11 mouse cellular contexts compared by ENCODE assay signal in the genomic region with DNA sequence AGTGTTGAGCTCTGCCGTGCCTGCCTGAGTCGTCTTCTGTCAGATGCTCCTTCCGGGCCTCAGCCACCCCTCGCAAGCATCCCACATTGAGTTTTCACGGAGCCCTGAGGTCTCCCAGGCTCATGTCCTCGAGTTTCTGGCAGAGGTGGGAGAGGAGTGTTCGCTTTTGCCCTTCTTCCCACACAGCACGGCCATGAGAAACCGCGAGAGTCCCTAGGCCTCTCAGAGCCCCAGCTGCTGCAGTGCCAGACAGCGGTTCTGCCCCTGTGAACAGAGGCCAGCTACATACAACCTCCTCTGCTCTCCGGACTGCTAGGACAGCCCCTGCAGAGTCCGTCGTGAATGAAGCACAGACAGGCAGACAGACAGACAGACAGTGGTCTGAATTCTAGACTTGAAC. TPM values are rescaled to one million over a fixed set of nuclear protein-coding genes. Genes with fewer than 3 reads are reported as not detected.
DNase-seq lines count a peak whose midpoint lies in the region; ATAC-seq and TF ChIP-seq lines count a peak whose summit lies in the region.
"Had no signal": no experiment of that assay in that cellular context is flagged by ENCODE, and none has a peak within 500 bp of the region (broad histone marks: within the 10 kb centered on the region; RNA-seq: fewer than 3 reads in every experiment).

No protein-coding gene starts in this region.

- no peak for TF ChIP-seq CTCF in brain, embryonic 14.5 days (IDR thresholded peaks at IDR 0.05; ENCODE audit: borderline replicate concordance, extremely low read depth, insufficient read depth, insufficient read length)

- H3K4me1 ChIP-seq in embryonic facial prominence, embryonic 13.5 days, result peaks cover 47% of the 10 kb centered on the region
- peaks cover 48% of the 10 kb centered on the region for H3K4me1 ChIP-seq in limb, embryonic 13.5 days

- H3K27me3 ChIP-seq in embryonic facial prominence, embryonic 13.5 days, result peaks cover 4% of the 10 kb centered on the region; the same call in 1 of the 2 replicates
- H3K27me3 ChIP-seq in limb, embryonic 13.5 days, result no peaks in the 10 kb centered on the region

- peak; percentile 30 for DNase-seq in kidney, postnatal 10 days
- no peak for DNase-seq in kidney, postnatal 36 days
- DNase-seq in brain, embryonic 14.5 days (ENCODE audit: low read depth), result peak; percentile 21
- no peak for DNase-seq in urinary bladder, postnatal 36 days (ENCODE audit: low spot score in 2 of 2)
- no peak for DNase-seq in ovary, postnatal 10 days (ENCODE audit: low spot score)
- DNase-seq: cerebellum, adult 11 months; lung, embryonic 14.5 days; thymus, postnatal 4 days had no signal

- ATAC-seq in embryonic facial prominence, embryonic 13.5 days (ENCODE audit: insufficient number of reproducible peaks, insufficient read depth, low FRiP score, low TSS enrichment, low read depth), result no peak
- no peak for ATAC-seq in limb, embryonic 13.5 days (ENCODE audit: low FRiP score, low read depth)

- H3K4me2 ChIP-seq in embryonic facial prominence, embryonic 13.5 days, result no peak overlapping the region
- no peak overlapping the region for H3K4me2 ChIP-seq in limb, embryonic 13.5 days (replicated peaks)
- H3K4me2 ChIP-seq: lung, embryonic 14.5 days had no signal

- peak overlapping the region; percentile 49; the same call in 1 of the 2 replicates for H3K9ac ChIP-seq in embryonic facial prominence, embryonic 13.5 days
- peak overlapping the region; percentile 31 for H3K9ac ChIP-seq in limb, embryonic 13.5 days
- H3K9ac ChIP-seq: lung, embryonic 14.5 days had no signal

- no peak for TF ChIP-seq POLR2A in brain, embryonic 14.5 days (IDR thresholded peaks at IDR 0.05; ENCODE audit: borderline replicate concordance, extremely low read depth, insufficient read depth, insufficient read length, poor library complexity, severe bottlenecking)

- H3K36me3 ChIP-seq in embryonic facial prominence, embryonic 13.5 days, result no peaks in the 10 kb centered on the region
- no peaks in the 10 kb centered on the region for H3K36me3 ChIP-seq in limb, embryonic 13.5 days
- H3K36me3 ChIP-seq: G1E had no signal

- no peaks in the 10 kb centered on the region for H3K9me3 ChIP-seq in embryonic facial prominence, embryonic 13.5 days
- H3K9me3 ChIP-seq in limb, embryonic 13.5 days, result no peaks in the 10 kb centered on the region
- H3K9me3 ChIP-seq: G1E had no signal

- H3K4me3 ChIP-seq in embryonic facial prominence, embryonic 13.5 days, result no peak overlapping the region
- no peak overlapping the region for H3K4me3 ChIP-seq in limb, embryonic 13.5 days

- WGBS in embryonic facial prominence, embryonic 13.5 days, result 28% methylated on average over 14 of the region's 14 CpGs
- 24% methylated on average over 14 of the region's 14 CpGs for WGBS in limb, embryonic 13.5 days

- peak overlapping the region; percentile 60 for H3K27ac ChIP-seq in embryonic facial prominence, embryonic 13.5 days
- peak overlapping the region; percentile 85 for H3K27ac ChIP-seq in limb, embryonic 13.5 days

RNA-seq across cellular contexts. Expression of gene Gpr61, which starts 12.8 kb away (rescaled TPM):
- polyA plus RNA-seq in brain, embryonic 14.5 days (2012; rRNA removed), result 1.5 and 2.6 TPM in 2 replicates
- 0.15 and 0.20 TPM in 2 replicates for polyA plus RNA-seq in embryonic facial prominence, embryonic 13.5 days (2015; fragmentation: Nextera tagmentation; extraction: Ambion mirVana)
- 0.09 and 0.19 TPM in 2 replicates for polyA plus RNA-seq in limb, embryonic 13.5 days (2015; fragmentation: Nextera tagmentation; extraction: Ambion mirVana)
- polyA plus RNA-seq: G1E had no signal

RNA-seq across cellular contexts. Expression of gene Amigo1, which starts 18.6 kb away (rescaled TPM):
- polyA plus RNA-seq in brain, embryonic 14.5 days (2012; rRNA removed), result 19.5 and 25.0 TPM in 2 replicates
- polyA plus RNA-seq in embryonic facial prominence, embryonic 13.5 days (2015; fragmentation: Nextera tagmentation; extraction: Ambion mirVana), result 4.0 and 4.5 TPM in 2 replicates
- polyA plus RNA-seq in limb, embryonic 13.5 days (2015; fragmentation: Nextera tagmentation; extraction: Ambion mirVana), result 4.3 and 4.4 TPM in 2 replicates

RNA-seq across cellular contexts. Expression of gene Gnai3, which starts 21.6 kb away (rescaled TPM):
- polyA plus RNA-seq in brain, embryonic 14.5 days (2012; rRNA removed), result 79.0 and 86.6 TPM in 2 replicates
- 173 and 185 TPM in 2 replicates for polyA plus RNA-seq in embryonic facial prominence, embryonic 13.5 days (2015; fragmentation: Nextera tagmentation; extraction: Ambion mirVana)
- 184 and 193 TPM in 2 replicates for polyA plus RNA-seq in limb, embryonic 13.5 days (2015; fragmentation: Nextera tagmentation; extraction: Ambion mirVana)

RNA-seq across cellular contexts. Expression of gene Cyb561d1, which starts 33.5 kb away (rescaled TPM):
- polyA plus RNA-seq in brain, embryonic 14.5 days (2012; rRNA removed), result 8.4 and 8.7 TPM in 2 replicates
- polyA plus RNA-seq in embryonic facial prominence, embryonic 13.5 days (2015; fragmentation: Nextera tagmentation; extraction: Ambion mirVana), result 2.6 and 2.8 TPM in 2 replicates
- 1.8 and 2.1 TPM in 2 replicates for polyA plus RNA-seq in limb, embryonic 13.5 days (2015; fragmentation: Nextera tagmentation; extraction: Ambion mirVana)

RNA-seq across cellular contexts. Expression of gene Atxn7l2, which starts 43.2 kb away (rescaled TPM):
- 50.1 and 55.9 TPM in 2 replicates for polyA plus RNA-seq in brain, embryonic 14.5 days (2012; rRNA removed)
- polyA plus RNA-seq in embryonic facial prominence, embryonic 13.5 days (2015; fragmentation: Nextera tagmentation; extraction: Ambion mirVana), result 22.0 and 27.1 TPM in 2 replicates
- polyA plus RNA-seq in limb, embryonic 13.5 days (2015; fragmentation: Nextera tagmentation; extraction: Ambion mirVana), result 25.4 and 26.7 TPM in 2 replicates

Comparison
In these comparisons a context has a peak if more than half of its experiments do, and no peak if none do; other contexts are left out.
1. DNase-seq: peak in kidney, postnatal 10 days (single experiment) and brain, embryonic 14.5 days (single experiment); none in kidney, postnatal 36 days (0 of 2), urinary bladder, postnatal 36 days (0 of 2) and ovary, postnatal 10 days (single experiment).